In genomic region chr7:105737648-105738047, GRCm38 (mm10) we compare ENCODE assay signal across 8 mouse cellular contexts. TPM values are rescaled to one million over a fixed set of nuclear protein-coding genes. Genes with fewer than 3 reads are reported as not detected.
DNase-seq lines count a peak whose midpoint lies in the region; ATAC-seq and TF ChIP-seq lines count a peak whose summit lies in the region.

No protein-coding gene starts in this region.

- WGBS in kidney, embryonic 14.5 days, result 21% methylated on average over 3 of the region's 3 CpGs
- WGBS in hindbrain, embryonic 14.5 days, result 35% methylated on average over 3 of the region's 3 CpGs
- 24% methylated on average over 3 of the region's 3 CpGs for WGBS in midbrain, embryonic 15.5 days
- 53% methylated on average over 3 of the region's 3 CpGs for WGBS in thymus, adult 2 months

- H3K9ac ChIP-seq in kidney, embryonic 14.5 days (ENCODE audit: low read depth, low read length), result peak overlapping the region; percentile 90
- H3K9ac ChIP-seq in hindbrain, embryonic 14.5 days, result peak overlapping the region; percentile 91
- peak overlapping the region; percentile 93; the same call in 1 of the 2 replicates for H3K9ac ChIP-seq in midbrain, embryonic 15.5 days

- peak overlapping the region; percentile 90 for H3K4me3 ChIP-seq in kidney, embryonic 14.5 days (ENCODE audit: low read length)
- H3K4me3 ChIP-seq in cortical plate, adult 2 months (ENCODE audit: insufficient read depth, low read length), result peak overlapping the region; percentile 94; the same call in 1 of the 2 replicates
- H3K4me3 ChIP-seq in hindbrain, embryonic 14.5 days (replicated peaks; ENCODE audit: low read length), result peak overlapping the region; percentile 65
- H3K4me3 ChIP-seq in midbrain, embryonic 15.5 days, result peak overlapping the region; percentile 84
- no peak overlapping the region for H3K4me3 ChIP-seq in thymus, adult 2 months (ENCODE audit: control insufficient read depth, insufficient read depth, low read length)

- no peaks in the 10 kb centered on the region for H3K9me3 ChIP-seq in kidney, embryonic 14.5 days (ENCODE audit: control insufficient read depth, low read length)
- no peaks in the 10 kb centered on the region for H3K9me3 ChIP-seq in hindbrain, embryonic 14.5 days (ENCODE audit: control insufficient read depth, low read length)
- no peaks in the 10 kb centered on the region for H3K9me3 ChIP-seq in midbrain, embryonic 15.5 days

- no peak for DNase-seq in kidney, adult 11 months
- DNase-seq in hindbrain, embryonic 14.5 days (ENCODE audit: low spot score), result no peak
- no peak for DNase-seq in thymus, adult 2 months
- no peak for DNase-seq in layer of hippocampus, adult 18-20 months (ENCODE audit: low spot score in 2 of 2)

- TF ChIP-seq POLR2A in cortical plate, adult 2 months (IDR thresholded peaks at IDR 0.05; ENCODE audit: extremely low read depth, insufficient read depth, low read length), result no peak
- TF ChIP-seq POLR2A in thymus, adult 2 months (IDR thresholded peaks at IDR 0.05; ENCODE audit: control insufficient read depth, extremely low read depth, insufficient read depth, low read length, poor library complexity), result no peak

- H3K4me1 ChIP-seq in kidney, embryonic 14.5 days (ENCODE audit: control insufficient read depth, insufficient read depth, low read length), result peaks cover 22% of the 10 kb centered on the region
- H3K4me1 ChIP-seq in cortical plate, adult 2 months (ENCODE audit: control insufficient read depth, insufficient read depth, low read length), result no peaks in the 10 kb centered on the region
- peaks cover 15% of the 10 kb centered on the region for H3K4me1 ChIP-seq in hindbrain, embryonic 14.5 days (replicated peaks; ENCODE audit: control insufficient read depth, insufficient read depth, low read length)
- peaks cover 27% of the 10 kb centered on the region for H3K4me1 ChIP-seq in midbrain, embryonic 15.5 days
- H3K4me1 ChIP-seq in thymus, adult 2 months (replicated peaks; ENCODE audit: control insufficient read depth, insufficient read depth, low read length), result 0 out of 2 replicates have a peak, but pooled peaks cover 6% of the 10 kb centered on the region

- no peak overlapping the region; the same call in 1 of the 2 replicates for H3K27ac ChIP-seq in kidney, embryonic 14.5 days (ENCODE audit: low read depth, low read length)
- H3K27ac ChIP-seq in cortical plate, adult 2 months (ENCODE audit: insufficient read depth, low read length), result no peak overlapping the region
- H3K27ac ChIP-seq in hindbrain, embryonic 14.5 days, result no peak overlapping the region
- H3K27ac ChIP-seq in midbrain, embryonic 15.5 days, result no peak overlapping the region
- no peak overlapping the region for H3K27ac ChIP-seq in thymus, adult 2 months (ENCODE audit: control insufficient read depth, insufficient read depth, low read length)

- H3K4me2 ChIP-seq in kidney, embryonic 14.5 days (replicated peaks; ENCODE audit: low read depth, low read length), result peak overlapping the region; percentile 50
- H3K4me2 ChIP-seq in hindbrain, embryonic 14.5 days (replicated peaks), result peak overlapping the region; percentile 90
- peak overlapping the region; percentile 95 for H3K4me2 ChIP-seq in midbrain, embryonic 15.5 days

- no peak for TF ChIP-seq CTCF in cortical plate, adult 2 months (IDR thresholded peaks at IDR 0.05; ENCODE audit: extremely low read depth, insufficient read depth, low read length)
- TF ChIP-seq CTCF in thymus, adult 2 months (IDR thresholded peaks at IDR 0.05; ENCODE audit: borderline replicate concordance, control insufficient read depth, extremely low read depth, insufficient read depth, low read length, poor library complexity), result no peak

- H3K36me3 ChIP-seq in kidney, embryonic 14.5 days (ENCODE audit: control insufficient read depth, insufficient read depth, low read length), result peaks cover 53% of the 10 kb centered on the region
- peaks cover 55% of the 10 kb centered on the region for H3K36me3 ChIP-seq in hindbrain, embryonic 14.5 days (replicated peaks; ENCODE audit: control insufficient read depth, insufficient read depth)
- H3K36me3 ChIP-seq in midbrain, embryonic 15.5 days (replicated peaks), result peaks cover 35% of the 10 kb centered on the region; the same call in 1 of the 2 replicates
- peaks cover 38% of the 10 kb centered on the region for H3K36me3 ChIP-seq in thymus, adult 2 months (ENCODE audit: control insufficient read depth, insufficient read depth, low read length)

- no peak for ATAC-seq in kidney, embryonic 14.5 days (ENCODE audit: low FRiP score, low TSS enrichment)
- no peak for ATAC-seq in hindbrain, embryonic 14.5 days (ENCODE audit: low FRiP score)
- ATAC-seq in midbrain, embryonic 15.5 days (replicated peaks), result no peak
- no peak for ATAC-seq in cerebellum, adult (ENCODE audit: insufficient number of reproducible peaks, low FRiP score, low TSS enrichment)

- H3K27me3 ChIP-seq in kidney, embryonic 14.5 days (ENCODE audit: control insufficient read depth, insufficient read depth, low read length), result no peaks in the 10 kb centered on the region
- H3K27me3 ChIP-seq in hindbrain, embryonic 14.5 days (ENCODE audit: control insufficient read depth, insufficient read depth, low read length), result no peaks in the 10 kb centered on the region
- no peaks in the 10 kb centered on the region for H3K27me3 ChIP-seq in midbrain, embryonic 15.5 days (replicated peaks)
- no peaks in the 10 kb centered on the region for H3K27me3 ChIP-seq in thymus, adult 2 months (ENCODE audit: control insufficient read depth, insufficient read depth, low read length)

RNA-seq across cellular contexts. Expression of gene Rrp8, which starts 0.5 kb away (rescaled TPM):
- polyA plus RNA-seq in kidney, embryonic 14.5 days (2014; fragmentation: Nextera tagmentation; extraction: Ambion mirVana), result 28.5 and 46.7 TPM in 2 replicates
- polyA plus RNA-seq in cortical plate, adult 2 months (2012; rRNA removed), result 8.4 and 10.0 TPM in 2 replicates
- polyA plus RNA-seq in hindbrain, embryonic 14.5 days (2014; fragmentation: Nextera tagmentation; extraction: Ambion mirVana), result 21.3 and 24.1 TPM in 2 replicates
- polyA plus RNA-seq in midbrain, embryonic 15.5 days (2015; fragmentation: Nextera tagmentation; extraction: Ambion mirVana), result 22.4 and 22.9 TPM in 2 replicates
- polyA plus RNA-seq in thymus, adult 2 months (2012; rRNA removed), result 16.3 and 17.1 TPM in 2 replicates
- 10 to 100 TPM; 10.9 to 14.6 TPM for total RNA-seq in layer of hippocampus, adult 18-20 months (2021)

RNA-seq across cellular contexts. Expression of gene Ilk, which starts 1.3 kb away (rescaled TPM):
- polyA plus RNA-seq in kidney, embryonic 14.5 days (2014; fragmentation: Nextera tagmentation; extraction: Ambion mirVana), result 249 and 305 TPM in 2 replicates
- polyA plus RNA-seq in cortical plate, adult 2 months (2012; rRNA removed), result 153 TPM in 2 replicates
- 206 and 220 TPM in 2 replicates for polyA plus RNA-seq in hindbrain, embryonic 14.5 days (2014; fragmentation: Nextera tagmentation; extraction: Ambion mirVana)
- 192 and 207 TPM in 2 replicates for polyA plus RNA-seq in midbrain, embryonic 15.5 days (2015; fragmentation: Nextera tagmentation; extraction: Ambion mirVana)
- 179 and 182 TPM in 2 replicates for polyA plus RNA-seq in thymus, adult 2 months (2012; rRNA removed)
- total RNA-seq in layer of hippocampus, adult 18-20 months (2021), result 10 to 100 TPM; 73.0 to 77.8 TPM

RNA-seq across cellular contexts. Expression of gene Taf10, which starts 6.5 kb away (rescaled TPM):
- 180 and 241 TPM in 2 replicates for polyA plus RNA-seq in kidney, embryonic 14.5 days (2014; fragmentation: Nextera tagmentation; extraction: Ambion mirVana)
- polyA plus RNA-seq in cortical plate, adult 2 months (2012; rRNA removed), result 174 and 179 TPM in 2 replicates
- polyA plus RNA-seq in hindbrain, embryonic 14.5 days (2014; fragmentation: Nextera tagmentation; extraction: Ambion mirVana), result 128 and 140 TPM in 2 replicates
- 89.7 and 99.0 TPM in 2 replicates for polyA plus RNA-seq in midbrain, embryonic 15.5 days (2015; fragmentation: Nextera tagmentation; extraction: Ambion mirVana)
- 553 and 667 TPM in 2 replicates for polyA plus RNA-seq in thymus, adult 2 months (2012; rRNA removed)
- total RNA-seq in layer of hippocampus, adult 18-20 months (2021), result 100 to 1,000 TPM; 108 to 114 TPM

RNA-seq across cellular contexts. Expression of gene Tpp1, which starts 14.4 kb away (rescaled TPM):
- 58.0 and 86.4 TPM in 2 replicates for polyA plus RNA-seq in kidney, embryonic 14.5 days (2014; fragmentation: Nextera tagmentation; extraction: Ambion mirVana)
- 92.3 and 93.2 TPM in 2 replicates for polyA plus RNA-seq in cortical plate, adult 2 months (2012; rRNA removed)
- 48.2 and 51.6 TPM in 2 replicates for polyA plus RNA-seq in hindbrain, embryonic 14.5 days (2014; fragmentation: Nextera tagmentation; extraction: Ambion mirVana)
- 38.7 and 43.4 TPM in 2 replicates for polyA plus RNA-seq in midbrain, embryonic 15.5 days (2015; fragmentation: Nextera tagmentation; extraction: Ambion mirVana)
- polyA plus RNA-seq in thymus, adult 2 months (2012; rRNA removed), result 134 and 153 TPM in 2 replicates
- 10 to 100 TPM; 59.2 to 65.2 TPM for total RNA-seq in layer of hippocampus, adult 18-20 months (2021)

RNA-seq across cellular contexts. Expression of gene Dchs1, which starts 49.8 kb away (rescaled TPM):
- polyA plus RNA-seq in kidney, embryonic 14.5 days (2014; fragmentation: Nextera tagmentation; extraction: Ambion mirVana), result 13.1 and 19.0 TPM in 2 replicates
- polyA plus RNA-seq in cortical plate, adult 2 months (2012; rRNA removed), result 4.2 and 5.2 TPM in 2 replicates
- 21.1 and 23.2 TPM in 2 replicates for polyA plus RNA-seq in hindbrain, embryonic 14.5 days (2014; fragmentation: Nextera tagmentation; extraction: Ambion mirVana)
- 17.9 and 19.0 TPM in 2 replicates for polyA plus RNA-seq in midbrain, embryonic 15.5 days (2015; fragmentation: Nextera tagmentation; extraction: Ambion mirVana)
- 2.0 and 2.1 TPM in 2 replicates for polyA plus RNA-seq in thymus, adult 2 months (2012; rRNA removed)
- 10 to 100 TPM; 10.9 to 11.8 TPM for total RNA-seq in layer of hippocampus, adult 18-20 months (2021)
